18 mouse cellular contexts compared by ENCODE assay signal in the genomic region with DNA sequence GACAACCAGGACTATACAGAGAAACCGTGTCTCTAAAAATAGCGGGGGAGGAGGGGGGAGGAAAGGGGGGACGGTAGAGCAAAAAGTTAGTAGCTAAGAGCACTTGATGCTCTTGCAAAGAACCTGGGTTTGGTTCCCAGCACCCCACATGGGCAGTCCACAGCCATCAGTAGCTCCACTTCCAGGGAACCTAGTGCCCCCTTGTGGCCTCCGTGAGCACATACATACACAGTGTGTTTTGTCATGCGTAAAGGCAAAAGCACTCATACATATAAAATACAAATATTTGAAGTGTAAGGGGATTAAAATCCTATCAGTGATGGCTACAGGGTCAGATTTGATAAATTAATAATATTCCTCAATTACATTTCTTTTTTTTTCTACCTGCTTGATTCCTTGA. TPM values are rescaled to one million over a fixed set of nuclear protein-coding genes. Genes with fewer than 3 reads are reported as not detected.
DNase-seq lines count a peak whose midpoint lies in the region; ATAC-seq and TF ChIP-seq lines count a peak whose summit lies in the region.
"Had no signal": no experiment of that assay in that cellular context is flagged by ENCODE, and none has a peak within 500 bp of the region (broad histone marks: within the 10 kb centered on the region; RNA-seq: fewer than 3 reads in every experiment).

No protein-coding gene starts in this region.

- peak; percentile 26; the same call in 1 of the 2 replicates for TF ChIP-seq CTCF in hindbrain, postnatal 0 days (IDR thresholded peaks at IDR 0.05; ENCODE audit: low read depth)
- peak; percentile 58; the same call in 1 of the 2 replicates for TF ChIP-seq CTCF in testis, adult 2 months (IDR thresholded peaks at IDR 0.05; ENCODE audit: control insufficient read depth, insufficient read depth, insufficient replicate concordance, low read depth, low read length)

- no peaks in the 10 kb centered on the region for H3K27me3 ChIP-seq in hindbrain, postnatal 0 days (ENCODE audit: insufficient read depth, low read length)
- no peaks in the 10 kb centered on the region for H3K27me3 ChIP-seq in hindbrain, embryonic 12.5 days
- H3K27me3 ChIP-seq in testis, adult 2 months (ENCODE audit: control insufficient read depth, insufficient read depth, low read length) = no peaks in the 10 kb centered on the region
- H3K27me3 ChIP-seq: liver, embryonic 13.5 days had no signal

- no peak overlapping the region for H3K9ac ChIP-seq in hindbrain, postnatal 0 days (replicated peaks; ENCODE audit: low read length)
- H3K9ac ChIP-seq in hindbrain, embryonic 12.5 days = no peak overlapping the region
- H3K9ac ChIP-seq: liver, embryonic 13.5 days had no signal

- H3K9me3 ChIP-seq in hindbrain, postnatal 0 days (ENCODE audit: low read length) = no peaks in the 10 kb centered on the region
- H3K9me3 ChIP-seq in hindbrain, embryonic 12.5 days (replicated peaks) = peaks cover 4% of the 10 kb centered on the region; the same call in 1 of the 2 replicates
- H3K9me3 ChIP-seq: liver, embryonic 13.5 days had no signal

- no peak for TF ChIP-seq POLR2A in testis, adult 2 months (IDR thresholded peaks at IDR 0.05; ENCODE audit: control insufficient read depth, low read depth, low read length)

- DNase-seq in hindbrain, postnatal 0 days (ENCODE audit: low spot score) = no peak
- DNase-seq in testis, postnatal 10 days (ENCODE audit: low spot score) = no peak
- peak; percentile 50 for DNase-seq in ZHBTc4 (ENCODE audit: low read depth, low spot score)
- no peak for DNase-seq in spleen, adult 18-20 months
- no peak for DNase-seq in spleen, postnatal 36 days (ENCODE audit: low spot score in 2 of 2)
- no peak for DNase-seq in cerebellum, postnatal 25 days
- DNase-seq: adrenal gland, postnatal 36 days; cerebellum, adult 11 months; kidney, postnatal 36 days; liver, embryonic 13.5 days; lung, postnatal 36 days had no signal

- H3K27ac ChIP-seq in hindbrain, postnatal 0 days = no peak overlapping the region
- H3K27ac ChIP-seq in hindbrain, embryonic 12.5 days = no peak overlapping the region
- no peak overlapping the region for H3K27ac ChIP-seq in testis, adult 2 months (ENCODE audit: control insufficient read depth, insufficient read depth, low read depth, low read length)
- H3K27ac ChIP-seq: liver, embryonic 13.5 days had no signal

- no peak overlapping the region for H3K4me3 ChIP-seq in hindbrain, postnatal 0 days (ENCODE audit: low read length)
- no peak overlapping the region for H3K4me3 ChIP-seq in hindbrain, embryonic 12.5 days
- no peak overlapping the region for H3K4me3 ChIP-seq in testis, adult 2 months (ENCODE audit: control insufficient read depth, low read depth, low read length)
- H3K4me3 ChIP-seq: liver, embryonic 13.5 days had no signal

- H3K4me2 ChIP-seq in hindbrain, postnatal 0 days (ENCODE audit: low read depth, low read length) = no peak overlapping the region
- no peak overlapping the region for H3K4me2 ChIP-seq in hindbrain, embryonic 12.5 days (replicated peaks)
- H3K4me2 ChIP-seq: liver, embryonic 13.5 days; midbrain, embryonic 11.5 days had no signal

- no peaks in the 10 kb centered on the region for H3K4me1 ChIP-seq in hindbrain, postnatal 0 days (ENCODE audit: insufficient read depth, low read length)
- H3K4me1 ChIP-seq in hindbrain, embryonic 12.5 days = no peaks in the 10 kb centered on the region
- H3K4me1 ChIP-seq in testis, adult 2 months (ENCODE audit: control insufficient read depth, insufficient read depth, low read length) = peaks cover 9% of the 10 kb centered on the region
- H3K4me1 ChIP-seq: liver, embryonic 13.5 days had no signal

- ATAC-seq in hindbrain, postnatal 0 days = no peak
- no peak for ATAC-seq in hindbrain, embryonic 12.5 days (ENCODE audit: low FRiP score)
- ATAC-seq: forebrain, embryonic 14.5 days; inflammation-experienced regulatory T-cells, adult 6 months had no signal

- WGBS in hindbrain, postnatal 0 days = 96% methylated on average over 5 of the region's 5 CpGs
- WGBS in hindbrain, embryonic 12.5 days = 93% methylated on average over 5 of the region's 5 CpGs

- H3K36me3 ChIP-seq in hindbrain, postnatal 0 days (ENCODE audit: insufficient read depth, low read length) = peaks cover 3% of the 10 kb centered on the region; the same call in 1 of the 2 replicates
- H3K36me3 ChIP-seq in hindbrain, embryonic 12.5 days = peaks cover 9% of the 10 kb centered on the region; the same call in 1 of the 2 replicates
- no peaks in the 10 kb centered on the region for H3K36me3 ChIP-seq in testis, adult 2 months (ENCODE audit: control insufficient read depth, insufficient read depth, low read length)

RNA-seq across cellular contexts. Expression of gene Hgd, which starts 6.9 kb away (rescaled TPM):
- 7.3 TPM in 1 of 2 replicates, not detected in the other for total RNA-seq in hindbrain, postnatal 0 days (2014; rRNA removed)
- polyA plus RNA-seq in hindbrain, postnatal 0 days (2015; fragmentation: Nextera tagmentation; extraction: Ambion mirVana) = 0.11 and 0.26 TPM in 2 replicates
- 0.25 TPM in 1 of 2 replicates, not detected in the other for polyA plus RNA-seq in hindbrain, embryonic 12.5 days (2016; fragmentation: Nextera tagmentation; extraction: Ambion mirVana)
- polyA plus RNA-seq in testis, adult 2 months (2012; rRNA removed) = 0.79 and 1.2 TPM in 2 replicates
- total RNA-seq: heart, postnatal 25 days; left cerebral cortex, adult 18-20 months had no signal
- polyA plus RNA-seq: forebrain, embryonic 14.5 days; inflammation-experienced regulatory T-cells, adult 6 months had no signal

RNA-seq across cellular contexts. Expression of gene Rabl3, which starts 33.4 kb away (rescaled TPM):
- 6.8 and 17.9 TPM in 2 replicates for total RNA-seq in hindbrain, postnatal 0 days (2014; rRNA removed)
- polyA plus RNA-seq in hindbrain, postnatal 0 days (2015; fragmentation: Nextera tagmentation; extraction: Ambion mirVana) = 13.1 and 13.8 TPM in 2 replicates
- 30.2 and 32.5 TPM in 2 replicates for polyA plus RNA-seq in hindbrain, embryonic 12.5 days (2016; fragmentation: Nextera tagmentation; extraction: Ambion mirVana)
- 5.5 and 6.0 TPM in 2 replicates for polyA plus RNA-seq in testis, adult 2 months (2012; rRNA removed)

RNA-seq across cellular contexts. Expression of gene Gtf2e1, which starts 33.5 kb away (rescaled TPM):
- 18.9 and 21.7 TPM in 2 replicates for total RNA-seq in hindbrain, postnatal 0 days (2014; rRNA removed)
- polyA plus RNA-seq in hindbrain, postnatal 0 days (2015; fragmentation: Nextera tagmentation; extraction: Ambion mirVana) = 21.4 and 21.6 TPM in 2 replicates
- polyA plus RNA-seq in hindbrain, embryonic 12.5 days (2016; fragmentation: Nextera tagmentation; extraction: Ambion mirVana) = 43.3 and 45.1 TPM in 2 replicates
- 10.1 and 10.7 TPM in 2 replicates for polyA plus RNA-seq in testis, adult 2 months (2012; rRNA removed)
